Comparison of ENCODE assay signal across 10 mouse cellular contexts in genomic region chr2:165716688-165717087, GRCm38 (mm10).
DNase-seq lines count a peak whose midpoint lies in the region; ATAC-seq lines count a peak whose summit lies in the region.
"Had no signal": no experiment of that assay in that cellular context is flagged by ENCODE, and none has a peak within 500 bp of the region (broad histone marks: within the 10 kb centered on the region; RNA-seq: fewer than 3 reads in every experiment).

No protein-coding gene starts in this region.

- no peaks in the 10 kb centered on the region for H3K27me3 ChIP-seq in lung, embryonic 15.5 days
- H3K27me3 ChIP-seq: neural tube, embryonic 13.5 days had no signal

- 85% methylated on average over 6 of the region's 6 CpGs for WGBS in lung, embryonic 15.5 days

- no peaks in the 10 kb centered on the region for H3K9me3 ChIP-seq in lung, embryonic 15.5 days
- H3K9me3 ChIP-seq: neural tube, embryonic 13.5 days had no signal

- no peak overlapping the region for H3K9ac ChIP-seq in lung, embryonic 15.5 days
- H3K9ac ChIP-seq: limb, embryonic 13.5 days; neural tube, embryonic 13.5 days had no signal

- DNase-seq in gastrocnemius, postnatal 10 days = peak; percentile 23
- no peak for DNase-seq in gastrocnemius, adult 8-10 months (ENCODE audit: low spot score in 2 of 2)
- no peak for DNase-seq in lung, postnatal 10 days
- DNase-seq in ZHBTc4 (ENCODE audit: low read depth, low spot score) = peak; percentile 90
- DNase-seq in thymus, postnatal 10 days (ENCODE audit: low spot score in 2 of 2) = peak; percentile 5 to 20
- no peak for DNase-seq in Muller cell, postnatal 12 days (ENCODE audit: inconsistent ontology term)
- no peak for DNase-seq in heart, postnatal 36 days

- no peaks in the 10 kb centered on the region for H3K4me1 ChIP-seq in lung, embryonic 15.5 days
- H3K4me1 ChIP-seq: limb, embryonic 13.5 days had no signal

- H3K36me3 ChIP-seq in lung, embryonic 15.5 days = no peaks in the 10 kb centered on the region
- H3K36me3 ChIP-seq: limb, embryonic 13.5 days had no signal

- intact Hi-C loops in heart, postnatal 36 days (cut with DNase I) = no loop called here

- H3K27ac ChIP-seq in lung, embryonic 15.5 days = no peak overlapping the region
- H3K27ac ChIP-seq: limb, embryonic 13.5 days; neural tube, embryonic 13.5 days had no signal

- H3K4me3 ChIP-seq in lung, embryonic 15.5 days = no peak overlapping the region
- H3K4me3 ChIP-seq: limb, embryonic 13.5 days; neural tube, embryonic 13.5 days had no signal

- ATAC-seq in lung, embryonic 15.5 days (ENCODE audit: borderline replicate concordance, extremely low read depth, low FRiP score, low TSS enrichment) = 0 out of 2 replicates have a peak, but pooled peaks have one; percentile 3

- no peak overlapping the region for H3K4me2 ChIP-seq in lung, embryonic 15.5 days
- H3K4me2 ChIP-seq: limb, embryonic 13.5 days; neural tube, embryonic 13.5 days had no signal

Comparison
In these comparisons a context has a peak if more than half of its experiments do, and no peak if none do; other contexts are left out.
1. DNase-seq: peak in gastrocnemius, postnatal 10 days (single experiment), ZHBTc4 (single experiment) and thymus, postnatal 10 days (2 of 2); none in gastrocnemius, adult 8-10 months (0 of 2), lung, postnatal 10 days (single experiment), Muller cell, postnatal 12 days (single experiment) and heart, postnatal 36 days (0 of 2).